Mouse (Mus musculus) limb, embryonic 13.5 days (tissue): Measurements from ENCODE around the gene 4930518I15Rik. TPM values are rescaled to one million over a fixed set of nuclear protein-coding genes. Genes with fewer than 3 reads are reported as not detected.

Experiments used
- ATAC-seq: fragments of 200-750 bp; cut with Nextera tagmentation; 2 replicates; pipeline ENCODE4 v1.8.0; 2017; ENCODE audit warnings: low read depth, moderate number of reproducible peaks, moderate TSS enrichment; ENCODE audit not compliant: low FRiP score
- H3K27ac ChIP-seq: fragments of 300-500 bp; sonication (generic); 2 replicates; pipeline ENCODE4 v1.5.1; 2015; ENCODE audit warnings: inconsistent platforms, mild to moderate bottlenecking, moderate library complexity
- H3K27me3 ChIP-seq: fragments of 300-500 bp; sonication (generic); 2 replicates; pipeline ENCODE4 v1.6.1; 2015; ENCODE audit warnings: mild to moderate bottlenecking, inconsistent platforms
- H3K36me3 ChIP-seq: fragments of 300-500 bp; sonication (generic); 2 replicates; pipeline ENCODE4 v1.6.1; 2015; ENCODE audit warnings: inconsistent platforms, mild to moderate bottlenecking, moderate library complexity
- H3K4me1 ChIP-seq: fragments of 300-500 bp; sonication (generic); 2 replicates; pipeline ENCODE4 v1.6.1; 2015; ENCODE audit warnings: inconsistent platforms
- H3K4me2 ChIP-seq: fragments of 300-500 bp; sonication (generic); replicated peaks from 2 replicates; pipeline ENCODE4 v1.6.1; 2015; ENCODE audit warnings: inconsistent platforms, mild to moderate bottlenecking, moderate library complexity
- H3K4me3 ChIP-seq: fragments of 300-500 bp; sonication (generic); 2 replicates; pipeline ENCODE4 v1.5.1; 2015; ENCODE audit warnings: moderate library complexity, mild to moderate bottlenecking, inconsistent platforms
- H3K9ac ChIP-seq: fragments of 300-500 bp; sonication (generic); 2 replicates; pipeline ENCODE4 v1.6.1; 2015; ENCODE audit warnings: mild to moderate bottlenecking, inconsistent platforms
- H3K9me3 ChIP-seq: fragments of 300-500 bp; sonication (generic); 2 replicates; pipeline ENCODE4 v1.6.1; 2016; ENCODE audit warnings: inconsistent platforms
- WGBS: fragments of 180-500 bp; shearing (Covaris S2); methylation state at CpG from one replicate; pipeline ENCODE4 v1.1.7; 2015; 5-methylcytosine and 5-hydroxymethylcytosine counted together
- polyA plus RNA-seq: library from polyadenylated mRNA; unstranded; fragments of >200 nt; fragmentation: Nextera tagmentation; extraction: Ambion mirVana; gene quantifications from 2 replicates; pipeline ENCODE4 v1.2.1, GENCODE M21; 2015

The 4930518I15Rik gene
- polyA plus RNA-seq, 1 experiment from 2014 or later, result 14.9 TPM

- Histone ChIP-seq H3K4me2 (no peak overlapping the region), H3K4me1 (peaks cover 3% of the 10 kb centered on the region; the same call in 1 of the 2 replicates), H3K27me3 (no peaks in the 10 kb centered on the region), H3K9me3 (no peaks in the 10 kb centered on the region), H3K27ac (no peak overlapping the region), H3K36me3 (no peaks in the 10 kb centered on the region), H3K4me3 (no peak overlapping the region), H3K9ac (no peak overlapping the region)
- 69% methylated on average over 6 of the region's 6 CpGs for WGBS
- ATAC-seq, result no peak
Measured at GRCm38 (mm10) chr2:156806886-156807285, 50.9 kb downstream of the 4930518I15Rik start.

Other genes with a start within 250 kb of the 4930518I15Rik start
- gene Dlgap4, start 244.2 kb downstream of the 4930518I15Rik start, polyA plus RNA-seq, result 95.0 and 101 TPM in 2 replicates
- gene Myl9, start 82.5 kb downstream of the 4930518I15Rik start, polyA plus RNA-seq, result 201 and 204 TPM in 2 replicates
- gene Tgif2, start 17.9 kb downstream of the 4930518I15Rik start, polyA plus RNA-seq, result 79.8 and 87.5 TPM in 2 replicates
- gene Rab5if, start 5.2 kb upstream of the 4930518I15Rik start, polyA plus RNA-seq, result 153 and 155 TPM in 2 replicates
- gene Sla2, start 29.2 kb upstream of the 4930518I15Rik start, polyA plus RNA-seq, result 0.33 and 0.36 TPM in 2 replicates
- 44.7 and 48.6 TPM in 2 replicates for gene Ndrg3, start 134.1 kb upstream of the 4930518I15Rik start, polyA plus RNA-seq
- 42.3 TPM in 2 replicates for gene Dsn1, start 149.2 kb upstream of the 4930518I15Rik start, polyA plus RNA-seq
- gene Soga1, start 221.3 kb upstream of the 4930518I15Rik start, polyA plus RNA-seq, result 4.1 and 4.2 TPM in 2 replicates
- gene Tldc2, start 229.1 kb upstream of the 4930518I15Rik start, polyA plus RNA-seq, result not detected in 2 replicates